ENCODE assay signal across 10 mouse cellular contexts in the genomic region with DNA sequence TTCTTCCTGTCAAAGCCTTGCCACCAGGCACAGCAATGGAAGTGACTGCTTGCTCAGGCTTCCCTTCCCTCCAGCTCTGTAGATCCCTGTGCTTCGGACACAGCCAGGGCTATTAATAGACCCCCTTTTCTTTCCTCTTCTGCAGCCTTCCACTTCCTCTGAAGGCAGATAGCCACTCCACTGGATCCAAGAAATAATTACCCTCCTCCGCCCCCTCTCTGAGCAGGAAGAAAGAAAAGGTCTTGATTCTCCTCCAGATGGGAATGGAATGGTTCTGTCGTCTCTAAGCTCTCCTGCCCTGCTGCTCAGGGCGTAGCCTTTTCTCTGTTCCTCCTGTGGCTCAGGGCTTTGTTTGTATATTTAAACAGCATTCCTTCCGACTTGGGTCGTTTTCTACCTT. TPM values are rescaled to one million over a fixed set of nuclear protein-coding genes. Genes with fewer than 3 reads are reported as not detected.
A peak's percentile ranks its signal among the peaks of the same experiment; 100 is the strongest.
DNase-seq lines count a peak whose midpoint lies in the region; ATAC-seq and TF ChIP-seq lines count a peak whose summit lies in the region.
"Had no signal": no experiment of that assay in that cellular context is flagged by ENCODE, and none has a peak within 500 bp of the region (broad histone marks: within the 10 kb centered on the region; RNA-seq: fewer than 3 reads in every experiment).

No protein-coding gene starts in this region.

- TF ChIP-seq POLR2A in lung, adult 2 months (IDR thresholded peaks at IDR 0.05; ENCODE audit: borderline replicate concordance, extremely low read depth, low read depth, low read length): no peak

- H3K4me2 ChIP-seq in heart, embryonic 15.5 days: peak overlapping the region; percentile 48

- intact Hi-C loops in gastrocnemius, adult 2 months (cut with DNase I): no loop called here
- intact Hi-C loops in gastrocnemius, postnatal 14 days (cut with DNase I; ENCODE audit: low total_unique reads): no loop called here
- intact Hi-C loops in gastrocnemius, postnatal 36 days (cut with DNase I): no loop called here

- DNase-seq in gastrocnemius, adult 2 months: no peak
- DNase-seq in gastrocnemius, postnatal 14 days: no peak
- peak; percentile 59 for DNase-seq in ZHBTc4 (ENCODE audit: low read depth, low spot score)
- DNase-seq in lung, adult 2 months: peak; percentile 20
- DNase-seq in left cerebral cortex, adult 9 months (ENCODE audit: low spot score in 2 of 2): no peak
- DNase-seq in layer of hippocampus, postnatal 10 days (ENCODE audit: low spot score in 2 of 2): no peak
- DNase-seq in gastrocnemius, postnatal 36 days: no peak
- DNase-seq: thymus, postnatal 14 days had no signal

- no peaks in the 10 kb centered on the region for H3K9me3 ChIP-seq in heart, embryonic 15.5 days (replicated peaks)

- TF ChIP-seq CTCF in gastrocnemius, adult 2 months (IDR thresholded peaks at IDR 0.05): no peak
- no peak for TF ChIP-seq CTCF in lung, adult 2 months (IDR thresholded peaks at IDR 0.05; ENCODE audit: insufficient read depth, low read length)

- WGBS in heart, embryonic 15.5 days: 10% methylated on average over 6 of the region's 6 CpGs
- WGBS in lung, adult 2 months: 10% methylated on average over 6 of the region's 6 CpGs

- no peaks in the 10 kb centered on the region for H3K36me3 ChIP-seq in heart, embryonic 15.5 days

- no peak overlapping the region for H3K27ac ChIP-seq in gastrocnemius, adult 2 months
- peak overlapping the region; percentile 80 for H3K27ac ChIP-seq in heart, embryonic 15.5 days

- H3K4me1 ChIP-seq in heart, embryonic 15.5 days (replicated peaks): peaks cover 23% of the 10 kb centered on the region
- H3K4me1 ChIP-seq in lung, adult 2 months (ENCODE audit: control insufficient read depth, insufficient read depth, low read length): peaks cover 8% of the 10 kb centered on the region

- H3K27me3 ChIP-seq in heart, embryonic 15.5 days: no peaks in the 10 kb centered on the region

- peak; percentile 80 for ATAC-seq in heart, embryonic 15.5 days (replicated peaks; ENCODE audit: insufficient number of reproducible peaks, insufficient read depth, low FRiP score, low read depth)
- ATAC-seq: CD4-positive, CD25-positive, alpha-beta regulatory T cell, adult 4 months had no signal

- H3K4me3 ChIP-seq in gastrocnemius, adult 2 months: peak overlapping the region; percentile 13; the same call in 1 of the 2 replicates
- no peak overlapping the region for H3K4me3 ChIP-seq in heart, embryonic 15.5 days
- no peak overlapping the region for H3K4me3 ChIP-seq in lung, adult 2 months (replicated peaks; ENCODE audit: extremely low read depth, low read depth, low read length)

- H3K9ac ChIP-seq in heart, embryonic 15.5 days: no peak overlapping the region

RNA-seq across cellular contexts. Expression of gene Tjp2, which starts 27.0 kb away (rescaled TPM):
- 1 to 10 TPM; 3.5 to 4.9 TPM for total RNA-seq in gastrocnemius, adult 2 months (2021)
- total RNA-seq in gastrocnemius, postnatal 14 days (2021): 1 to 10 TPM; 7.0 to 8.8 TPM
- 21.9 and 24.4 TPM in 2 replicates for polyA plus RNA-seq in heart, embryonic 15.5 days (2015; fragmentation: Nextera tagmentation; extraction: Ambion mirVana)
- polyA plus RNA-seq in lung, adult 2 months (2012; rRNA removed): 62.3 and 68.6 TPM in 2 replicates
- 10 to 100 TPM; 20.7 to 25.9 TPM for total RNA-seq in layer of hippocampus, postnatal 10 days (2021)
- total RNA-seq in gastrocnemius, postnatal 36 days (2021): 1 to 10 TPM; 3.5 to 3.7 TPM

RNA-seq across cellular contexts. Expression of gene Fxn, which starts 28.5 kb away (rescaled TPM):
- total RNA-seq in gastrocnemius, adult 2 months (2021): 10 to 100 TPM; 19.7 to 19.8 TPM
- total RNA-seq in gastrocnemius, postnatal 14 days (2021): 10 to 100 TPM; 19.8 to 20.8 TPM
- polyA plus RNA-seq in heart, embryonic 15.5 days (2015; fragmentation: Nextera tagmentation; extraction: Ambion mirVana): 60.4 and 64.6 TPM in 2 replicates
- polyA plus RNA-seq in lung, adult 2 months (2012; rRNA removed): 4.9 and 7.0 TPM in 2 replicates
- 10 to 100 TPM; 12.2 TPM for total RNA-seq in layer of hippocampus, postnatal 10 days (2021)
- 10 to 100 TPM; 19.9 to 20.0 TPM for total RNA-seq in gastrocnemius, postnatal 36 days (2021)

Comparison
In these comparisons a context has a peak if more than half of its experiments do, and no peak if none do; other contexts are left out.
1. DNase-seq: peak in ZHBTc4 (single experiment) and lung, adult 2 months (single experiment); none in gastrocnemius, adult 2 months (single experiment), gastrocnemius, postnatal 14 days (single experiment), left cerebral cortex, adult 9 months (0 of 2), layer of hippocampus, postnatal 10 days (0 of 2) and gastrocnemius, postnatal 36 days (0 of 2).